Mouse (Mus musculus) limb, embryonic 12.5 days (tissue): ENCODE results near the gene Aph1a. TPM values are rescaled to one million over a fixed set of nuclear protein-coding genes. Genes with fewer than 3 reads are reported as not detected.

Experiments used
- ATAC-seq: fragments of 200-750 bp; cut with Nextera tagmentation; 2 replicates; pipeline ENCODE4 v1.8.0; 2017; ENCODE audit warnings: low read depth, moderate TSS enrichment; ENCODE audit not compliant: insufficient number of reproducible peaks, insufficient read depth, low FRiP score, low TSS enrichment
- H3K27ac ChIP-seq: fragments of 300-500 bp; sonication (generic); 2 replicates; pipeline ENCODE4 v1.5.1; 2016; ENCODE audit warnings: mild to moderate bottlenecking, moderate library complexity
- H3K27me3 ChIP-seq: fragments of 300-500 bp; sonication (generic); 2 replicates; pipeline ENCODE4 v1.6.1; 2016; ENCODE audit warnings: mild to moderate bottlenecking, moderate library complexity
- H3K36me3 ChIP-seq: fragments of 300-500 bp; sonication (generic); 2 replicates; pipeline ENCODE4 v1.6.1; 2016; ENCODE audit warnings: mild to moderate bottlenecking, moderate library complexity
- H3K4me1 ChIP-seq: fragments of 300-500 bp; sonication (generic); replicated peaks from 2 replicates; pipeline ENCODE4 v1.6.1; 2016
- H3K4me2 ChIP-seq: fragments of 300-500 bp; sonication (generic); 2 replicates; pipeline ENCODE4 v1.6.1; 2016; ENCODE audit warnings: mild to moderate bottlenecking, moderate library complexity
- H3K4me3 ChIP-seq: fragments of 300-500 bp; sonication (generic); replicated peaks from 2 replicates; pipeline ENCODE4 v1.5.1; 2016; ENCODE audit warnings: mild to moderate bottlenecking
- H3K9ac ChIP-seq: fragments of 300-500 bp; sonication (generic); replicated peaks from 2 replicates; pipeline ENCODE4 v1.6.1; 2016; ENCODE audit warnings: mild to moderate bottlenecking, moderate library complexity
- H3K9me3 ChIP-seq: fragments of 300-500 bp; sonication (generic); 2 replicates; pipeline ENCODE4 v1.6.1; 2016; ENCODE audit warnings: mild to moderate bottlenecking, moderate library complexity
- WGBS: fragments of 180-500 bp; shearing (Covaris S2); methylation state at CpG from one replicate; pipeline ENCODE4 v1.1.7; 2016; 5-methylcytosine and 5-hydroxymethylcytosine counted together
- polyA plus RNA-seq: library from polyadenylated mRNA; unstranded; fragments of >200 nt; fragmentation: Nextera tagmentation; extraction: Ambion mirVana; gene quantifications from 2 replicates; pipeline ENCODE4 v1.2.1, GENCODE M21; 2016

Aph1a gene
- polyA plus RNA-seq, 1 experiment from 2014 or later, result 29.0 TPM

GRCm38 (mm10) chr3:95865050-95865449, 28.7 kb upstream of the Aph1a start:
- H3K36me3 ChIP-seq, result peaks cover 75% of the 10 kb centered on the region
- no peaks in the 10 kb centered on the region for H3K9me3 ChIP-seq
- H3K9ac ChIP-seq, result 0 out of 2 replicates have a peak overlapping the region, but pooled peaks have one; percentile 37
- no peak for ATAC-seq
- no peak overlapping the region for H3K4me2 ChIP-seq
- WGBS, result 82% methylated on average over 5 of the region's 5 CpGs
- H3K4me3 ChIP-seq, result no peak overlapping the region
- peaks cover under 1% of the 10 kb centered on the region; the same call in 1 of the 2 replicates for H3K4me1 ChIP-seq
- H3K27ac ChIP-seq, result no peak overlapping the region
- no peaks in the 10 kb centered on the region for H3K27me3 ChIP-seq

- no peak overlapping the region for H3K9ac ChIP-seq
- 89% methylated on average over 20 of the region's 20 CpGs for WGBS
- no peak for ATAC-seq
- H3K27me3 ChIP-seq, result no peaks in the 10 kb centered on the region
- peaks cover 6% of the 10 kb centered on the region for H3K4me1 ChIP-seq
- no peak overlapping the region for H3K27ac ChIP-seq
- H3K9me3 ChIP-seq, result no peaks in the 10 kb centered on the region
- H3K4me2 ChIP-seq, result no peak overlapping the region
- peaks cover 78% of the 10 kb centered on the region for H3K36me3 ChIP-seq
- no peak overlapping the region for H3K4me3 ChIP-seq
Measured at GRCm38 (mm10) chr3:95865571-95865970, 28.2 kb upstream of the Aph1a start.

GRCm38 (mm10) chr3:95866071-95866470, 27.7 kb upstream of the Aph1a start:
- peaks cover 78% of the 10 kb centered on the region for H3K36me3 ChIP-seq
- H3K9me3 ChIP-seq, result no peaks in the 10 kb centered on the region
- 89% methylated on average over 5 of the region's 5 CpGs for WGBS
- no peak overlapping the region for H3K4me3 ChIP-seq
- no peaks in the 10 kb centered on the region for H3K27me3 ChIP-seq
- no peak overlapping the region for H3K9ac ChIP-seq
- H3K4me1 ChIP-seq, result peaks cover 9% of the 10 kb centered on the region
- H3K4me2 ChIP-seq, result no peak overlapping the region
- no peak overlapping the region for H3K27ac ChIP-seq
- no peak for ATAC-seq

- H3K36me3 ChIP-seq, result peaks cover 68% of the 10 kb centered on the region
Measured at GRCm38 (mm10) chr3:95867408-95867807, 26.4 kb upstream of the Aph1a start.

GRCm38 (mm10) chr3:95870976-95871375, 22.8 kb upstream of the Aph1a start:
- Histone ChIP-seq H3K9ac (peak overlapping the region; percentile 80), H3K36me3 (peaks cover 36% of the 10 kb centered on the region), H3K4me1 (peaks cover 17% of the 10 kb centered on the region), H3K4me2 (peak overlapping the region; percentile 70), H3K27ac (peak overlapping the region; percentile 85), H3K4me3 (peak overlapping the region; percentile 69), H3K27me3 (no peaks in the 10 kb centered on the region), H3K9me3 (no peaks in the 10 kb centered on the region)
- WGBS, result 5% methylated on average over 15 of the region's 15 CpGs
- peak; percentile 53 for ATAC-seq

More at GRCm38 (mm10) chr3:95867408-95867807, 26.4 kb upstream of the Aph1a start:
- Histone ChIP-seq H3K4me1 (peaks cover 15% of the 10 kb centered on the region), H3K27ac (no peak overlapping the region), H3K4me3 (no peak overlapping the region), H3K4me2 (no peak overlapping the region), H3K27me3 (no peaks in the 10 kb centered on the region), H3K9me3 (no peaks in the 10 kb centered on the region), H3K9ac (no peak overlapping the region)
- no peak for ATAC-seq
- 92% methylated on average over 2 of the region's 2 CpGs for whole genome bisulfite sequencing

- H3K9ac ChIP-seq, result peak within 1 kb of the TSS; percentile 80
- ATAC-seq, result peak; percentile 88
- no peaks in the 10 kb centered on the region for H3K27me3 ChIP-seq
- H3K27ac ChIP-seq, result peak within 1 kb of the TSS; percentile 85
- H3K4me2 ChIP-seq, result peak within 1 kb of the TSS; percentile 70
- peak within 1 kb of the TSS; percentile 69 for H3K4me3 ChIP-seq
- peaks cover 17% of the 10 kb centered on the region for H3K4me1 ChIP-seq
- under 1% methylated on average over 33 of the region's 33 CpGs for WGBS
- peaks cover 33% of the 10 kb centered on the region for H3K36me3 ChIP-seq
- H3K9me3 ChIP-seq, result no peaks in the 10 kb centered on the region
Measured at GRCm38 (mm10) chr3:95871392-95871867, 22.3 kb upstream of the Aph1a start, which contains the start of gene Mrps21. Gene Mrps21, minus strand, starts transcription at chr3:95871519.

GRCm38 (mm10) chr3:95872048-95872447, 21.7 kb upstream of the Aph1a start:
- WGBS, result 81% methylated on average over 7 of the region's 7 CpGs
- ATAC-seq, result no peak
- Histone ChIP-seq H3K36me3 (peaks cover 29% of the 10 kb centered on the region), H3K27ac (no peak overlapping the region), H3K4me3 (peak overlapping the region; percentile 69), H3K4me2 (peak overlapping the region; percentile 70), H3K27me3 (no peaks in the 10 kb centered on the region), H3K9ac (peak overlapping the region; percentile 80), H3K4me1 (peaks cover 17% of the 10 kb centered on the region), H3K9me3 (no peaks in the 10 kb centered on the region)

- H3K36me3 ChIP-seq, result no peaks in the 10 kb centered on the region
- 92% methylated on average over 4 of the region's 4 CpGs for WGBS
- H3K9me3 ChIP-seq, result no peaks in the 10 kb centered on the region
- H3K4me1 ChIP-seq, result peaks cover 12% of the 10 kb centered on the region
- H3K27me3 ChIP-seq, result no peaks in the 10 kb centered on the region
- no peak overlapping the region for H3K9ac ChIP-seq
- no peak overlapping the region for H3K4me3 ChIP-seq
- H3K27ac ChIP-seq, result no peak overlapping the region
- no peak for ATAC-seq
- H3K4me2 ChIP-seq, result no peak overlapping the region
Measured at GRCm38 (mm10) chr3:95879063-95879462, 14.7 kb upstream of the Aph1a start.

GRCm38 (mm10) chr3:95881979-95882815, 11.6 kb upstream of the Aph1a start, which contains the start of gene Ciart:
Gene Ciart, minus strand, starts transcription at chr3:95882251.
- Histone ChIP-seq H3K27me3 (no peaks in the 10 kb centered on the region), H3K36me3 (no peaks in the 10 kb centered on the region), H3K9me3 (no peaks in the 10 kb centered on the region), H3K27ac (no peak within 1 kb of the TSS), H3K4me3 (peak within 1 kb of the TSS; percentile 56), H3K4me2 (peak within 1 kb of the TSS; percentile 99), H3K9ac (peak within 1 kb of the TSS; percentile 50), H3K4me1 (peaks cover 12% of the 10 kb centered on the region)
- peak; percentile 98 for ATAC-seq
- WGBS, result under 1% methylated on average over 66 of the region's 66 CpGs

- peaks cover 12% of the 10 kb centered on the region for H3K4me1 ChIP-seq
- 3% methylated on average over 24 of the region's 24 CpGs for WGBS
- H3K9me3 ChIP-seq, result no peaks in the 10 kb centered on the region
- peak overlapping the region; percentile 99 for H3K4me2 ChIP-seq
- H3K27ac ChIP-seq, result no peak overlapping the region
- H3K27me3 ChIP-seq, result no peaks in the 10 kb centered on the region
- peak overlapping the region; percentile 56 for H3K4me3 ChIP-seq
- H3K9ac ChIP-seq, result peak overlapping the region; percentile 50
- no peaks in the 10 kb centered on the region for H3K36me3 ChIP-seq
- no peak for ATAC-seq
Measured at GRCm38 (mm10) chr3:95882816-95883425, 10.8 kb upstream of the Aph1a start.

- Histone ChIP-seq H3K4me3 (no peak overlapping the region), H3K9me3 (no peaks in the 10 kb centered on the region), H3K4me2 (no peak overlapping the region), H3K27me3 (no peaks in the 10 kb centered on the region), H3K4me1 (peaks cover 12% of the 10 kb centered on the region), H3K36me3 (no peaks in the 10 kb centered on the region), H3K27ac (no peak overlapping the region), H3K9ac (no peak overlapping the region)
- 62% methylated on average over 5 of the region's 5 CpGs for WGBS
- ATAC-seq, result no peak
Measured at GRCm38 (mm10) chr3:95884400-95884799, 9.4 kb upstream of the Aph1a start.
